Mouse (Mus musculus) kidney, adult 9 months (tissue): ENCODE results near the gene Syne4.

ENCODE experiments used
- DNase-seq: peaks from one replicate; pipeline ENCODE4 v3.0.0; 2022

Syne4 gene

DNA sequence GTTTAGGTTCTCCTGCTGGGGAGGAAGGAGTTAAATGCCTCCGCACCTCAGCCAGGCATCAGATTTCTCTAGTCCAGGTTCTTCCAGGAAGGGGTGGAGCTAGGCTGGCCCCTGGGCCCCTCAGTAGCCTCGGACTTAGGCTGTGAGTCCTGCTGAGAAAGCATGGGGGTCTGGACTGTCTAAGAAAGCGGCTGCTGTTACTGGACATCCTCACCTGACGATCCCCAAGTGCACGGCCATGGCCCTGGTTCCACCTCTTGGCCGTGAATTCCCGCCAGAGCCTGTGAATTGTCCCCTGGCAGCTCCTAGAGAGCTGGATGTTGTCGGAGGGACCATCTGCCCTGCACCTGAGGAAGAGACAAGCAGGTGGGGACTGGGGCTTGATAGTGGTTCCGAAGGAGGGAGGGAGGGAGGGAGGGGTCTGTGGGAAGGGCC, at the start of gene Syne4:
Syne4 (plus strand) TSS at position 87 of the 435 bp plus-strand sequence.
- peak; percentile 49 for DNase-seq

DNA sequence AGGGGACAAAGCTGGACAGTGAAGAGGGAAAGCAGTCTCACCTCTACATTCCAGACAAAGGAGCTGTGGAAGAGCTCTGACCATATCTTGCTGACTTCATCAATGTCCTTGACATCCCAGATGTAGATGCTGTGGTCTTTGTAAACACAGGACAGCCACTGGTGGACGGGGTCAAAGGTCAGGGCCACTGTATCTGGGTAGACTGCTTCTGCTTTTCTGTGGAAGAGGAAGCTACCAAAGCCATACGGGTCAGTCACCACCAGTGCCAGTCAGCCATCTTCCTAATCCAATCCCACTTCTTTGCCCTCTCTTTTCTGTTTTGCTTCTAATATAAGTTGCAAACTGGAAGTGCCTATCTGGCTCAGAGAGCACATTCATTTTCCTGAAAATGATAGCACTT, 49.6 kb upstream of the Syne4 start:
- no peak for DNase-seq

DNA sequence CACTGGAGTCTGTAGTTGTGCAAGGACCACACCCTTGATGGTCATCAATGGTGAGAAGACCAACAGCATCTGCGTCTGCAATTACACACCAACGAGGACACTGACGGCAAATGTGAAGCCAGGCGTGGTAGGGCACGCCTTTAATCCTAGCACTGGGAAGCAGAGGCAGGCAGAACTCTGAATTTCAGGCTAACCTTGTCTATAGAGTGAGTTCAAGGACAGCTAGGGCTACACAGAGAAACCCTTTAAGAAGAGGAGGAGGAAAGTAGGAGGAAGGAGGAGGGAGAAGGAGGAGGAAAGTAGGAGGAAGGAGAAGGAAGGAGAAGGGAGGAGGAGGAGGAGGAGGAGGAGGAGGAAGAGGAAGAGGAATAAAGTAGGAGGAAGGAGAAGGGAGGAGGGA, 49.1 kb upstream of the Syne4 start:
- no peak for DNase-seq

DNA sequence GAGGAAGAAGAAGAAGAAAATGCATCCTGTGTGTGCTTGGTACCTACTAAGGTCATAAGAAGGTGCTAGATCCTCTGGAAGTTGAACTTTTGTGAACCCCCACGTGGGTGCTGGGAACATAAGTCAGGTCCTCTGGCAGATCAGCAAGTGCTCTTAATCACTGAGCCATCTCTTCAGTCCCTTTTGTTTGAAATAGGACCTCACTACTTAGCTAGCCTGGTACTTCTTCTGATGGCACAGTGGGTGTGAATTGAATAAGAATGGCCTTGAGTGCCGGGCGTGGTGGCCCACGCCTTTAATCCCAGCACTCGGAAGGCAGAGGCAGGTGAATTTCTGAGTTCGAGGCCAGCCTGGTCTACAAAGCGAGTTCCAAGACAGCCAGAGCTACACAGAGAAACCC, 48.7 kb upstream of the Syne4 start:
- no peak for DNase-seq

DNA sequence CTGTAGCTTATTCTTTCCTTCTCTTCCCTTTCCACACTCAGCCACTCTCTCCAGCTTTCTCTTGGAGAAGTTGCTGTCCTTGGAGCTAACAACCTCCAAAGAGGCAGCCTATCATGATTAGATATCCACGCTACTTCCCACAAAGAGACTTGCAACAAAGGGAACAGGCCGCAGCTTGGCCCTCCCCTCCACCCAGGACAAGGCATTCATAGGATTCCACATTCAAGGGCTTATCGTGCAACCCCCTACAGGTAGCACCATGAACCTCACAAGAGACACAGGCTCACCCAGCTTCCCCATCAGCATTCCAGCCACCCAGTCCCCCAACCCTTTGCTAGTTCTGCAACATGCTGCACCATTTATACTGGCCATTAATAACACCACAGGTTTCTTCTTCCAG, 47.8 kb upstream of the Syne4 start:
- DNase-seq, result no peak

DNA sequence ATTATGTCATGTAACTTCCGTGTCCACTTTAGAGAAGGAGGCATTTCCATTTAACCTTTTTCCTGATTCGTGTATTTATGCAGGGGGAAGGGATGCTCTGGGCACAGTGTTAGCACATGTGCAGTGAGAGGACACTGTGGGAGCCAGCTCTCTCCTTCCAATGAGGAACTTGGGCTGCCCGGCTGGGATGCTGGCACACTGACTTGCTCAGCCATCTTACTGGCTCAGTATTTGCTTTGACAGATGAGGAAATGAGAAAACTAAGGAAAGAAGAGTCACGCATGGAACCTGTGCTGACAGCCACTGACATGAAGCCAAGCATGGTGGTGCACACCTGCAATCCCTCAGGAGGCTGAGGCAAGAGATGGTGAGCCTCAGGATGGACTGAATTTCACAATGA, 45.0 kb upstream of the Syne4 start:
- DNase-seq, result no peak

DNA sequence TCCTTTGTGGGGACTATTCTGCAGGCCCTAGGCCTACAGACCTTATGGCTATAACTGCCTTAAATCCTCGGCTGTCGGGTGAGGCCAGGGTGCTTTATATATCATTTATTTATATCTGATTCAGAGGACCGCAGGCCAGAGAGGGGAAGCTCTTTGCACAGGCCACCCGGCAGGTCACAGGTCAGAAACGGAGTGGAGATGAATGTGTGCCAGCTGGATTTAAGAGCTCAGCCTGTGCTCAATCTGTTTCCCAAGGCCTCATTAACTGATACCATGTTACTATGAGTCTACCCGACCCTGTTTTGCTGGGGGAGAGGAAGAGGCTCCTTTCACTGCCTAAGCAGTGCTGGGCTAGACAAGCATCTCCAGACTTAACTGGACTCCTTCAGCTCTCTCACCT, 40.2 kb upstream of the Syne4 start:
- no peak for DNase-seq

DNA sequence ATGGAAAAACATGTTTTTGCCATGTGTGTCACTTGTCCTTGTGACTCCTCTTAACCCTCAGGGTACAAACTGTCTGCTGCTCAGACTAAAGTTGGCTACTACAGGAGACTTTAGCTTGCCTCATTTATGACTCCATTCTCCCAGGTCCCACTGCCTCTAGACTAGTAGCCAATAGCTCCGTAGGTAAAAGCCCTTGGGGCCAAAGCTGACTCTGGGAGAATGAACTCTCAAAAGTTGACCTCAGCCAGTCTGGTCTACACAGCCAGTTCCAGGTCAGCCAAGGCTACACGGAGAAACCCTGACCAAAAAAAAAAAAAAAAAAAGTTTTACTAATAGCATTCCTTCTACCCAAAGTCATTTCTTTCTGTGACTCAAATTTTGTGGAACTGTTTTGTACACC, 35.7 kb upstream of the Syne4 start:
- no peak for DNase-seq

DNA sequence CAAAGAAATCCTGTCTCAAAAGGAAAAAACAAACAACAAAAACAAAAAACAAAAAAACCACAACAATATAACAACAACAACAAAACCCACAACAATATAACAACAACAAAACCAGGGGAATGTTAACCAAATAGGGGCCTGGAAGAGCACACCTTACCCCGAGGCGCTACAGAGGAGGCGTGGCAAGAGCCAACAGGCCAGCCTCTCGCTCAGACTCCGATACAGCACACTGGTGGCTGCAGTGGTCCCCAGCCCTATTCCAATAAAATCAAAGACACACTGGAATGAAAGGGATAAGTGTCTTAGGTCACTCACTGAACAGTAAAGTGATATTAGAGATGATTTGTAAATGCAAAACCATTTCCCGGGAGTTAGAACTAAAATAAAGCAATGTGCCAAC, 35.1 kb upstream of the Syne4 start:
- no peak for DNase-seq

DNA sequence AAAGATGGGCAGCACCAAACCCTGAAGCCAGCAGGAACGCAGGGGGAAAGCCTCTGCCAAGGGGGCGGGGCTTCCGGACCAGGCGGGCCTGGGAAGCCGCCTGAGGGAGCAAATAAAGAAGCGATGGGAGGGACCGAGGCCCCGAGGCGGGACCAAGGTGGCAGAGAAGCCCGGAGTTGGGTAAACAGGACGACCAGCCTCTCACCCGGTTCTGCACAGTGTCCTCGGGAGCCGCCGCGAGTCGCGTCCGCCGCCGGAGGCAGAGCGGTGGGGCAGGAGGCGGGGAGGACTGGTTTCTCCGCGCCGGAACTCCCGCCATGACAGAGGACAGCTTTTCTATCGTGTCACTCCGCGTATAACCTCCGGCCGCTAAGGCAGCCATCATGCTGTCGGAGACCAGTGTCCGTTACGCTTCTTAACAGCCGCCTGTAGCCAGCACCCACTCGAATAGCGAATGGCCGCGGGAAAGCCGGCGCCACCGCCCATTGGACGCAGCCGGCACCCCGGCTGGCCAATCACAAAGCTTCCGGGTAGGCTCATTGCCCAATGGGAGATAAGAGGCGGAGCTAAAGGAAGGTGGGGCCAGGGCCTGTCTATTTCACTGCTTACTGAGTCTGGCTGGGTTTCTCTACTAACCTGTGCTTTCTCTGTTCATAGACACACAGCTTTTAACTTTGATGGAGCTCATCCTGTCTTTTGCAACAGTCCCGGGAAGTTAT, 34.5 kb upstream of the Syne4 start, which contains the start of the genes Thap8 and Wdr62:
Thap8 (plus strand) TSS at position 144 of the 719 bp plus-strand sequence.
Wdr62 (minus strand) TSS at position 469 of the 719 bp plus-strand sequence.
- DNase-seq, result peak; percentile 94

DNA sequence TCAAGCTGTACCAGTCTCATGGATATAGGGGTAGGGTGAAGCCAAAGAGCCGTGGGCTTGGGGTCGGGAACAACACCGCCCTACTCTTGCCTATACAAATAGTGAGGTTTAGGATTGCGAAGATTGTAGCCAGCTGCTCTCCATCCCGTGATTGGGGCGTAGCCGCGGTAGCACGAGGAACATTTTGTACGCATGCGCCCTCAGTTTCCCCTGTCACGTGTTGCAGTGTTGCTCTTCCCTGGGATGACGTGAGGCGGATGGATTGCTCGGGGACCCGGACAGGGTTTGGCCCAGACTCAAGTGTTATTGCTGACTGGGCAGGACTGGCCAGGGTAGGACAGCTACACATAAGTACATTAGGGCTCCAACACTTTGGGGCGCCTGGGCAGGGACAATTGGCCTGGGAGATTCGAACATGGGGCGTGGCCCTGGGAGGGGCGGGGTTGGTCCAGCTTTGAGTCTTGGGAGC, 33.9 kb upstream of the Syne4 start:
- peak; percentile 90 for DNase-seq

DNA sequence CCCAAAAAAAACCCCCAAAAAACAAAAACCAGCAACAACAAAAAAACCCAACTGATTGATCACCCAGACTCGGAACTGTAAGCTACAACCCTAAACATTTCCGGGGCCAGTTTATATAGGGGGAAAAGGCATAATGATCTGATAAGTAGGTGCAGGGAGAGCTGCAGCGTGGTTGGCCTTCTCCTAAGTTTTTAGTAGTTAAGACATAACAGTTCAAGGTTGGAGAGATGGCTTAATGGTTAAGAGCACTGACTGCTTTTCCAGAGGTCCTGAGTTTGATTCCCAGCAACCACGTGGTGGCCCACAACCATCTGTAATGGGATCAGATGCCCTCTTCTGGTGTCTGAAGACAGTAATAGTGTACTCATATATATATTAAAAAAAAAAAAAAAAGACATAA, 33.1 kb upstream of the Syne4 start:
- no peak for DNase-seq

DNA sequence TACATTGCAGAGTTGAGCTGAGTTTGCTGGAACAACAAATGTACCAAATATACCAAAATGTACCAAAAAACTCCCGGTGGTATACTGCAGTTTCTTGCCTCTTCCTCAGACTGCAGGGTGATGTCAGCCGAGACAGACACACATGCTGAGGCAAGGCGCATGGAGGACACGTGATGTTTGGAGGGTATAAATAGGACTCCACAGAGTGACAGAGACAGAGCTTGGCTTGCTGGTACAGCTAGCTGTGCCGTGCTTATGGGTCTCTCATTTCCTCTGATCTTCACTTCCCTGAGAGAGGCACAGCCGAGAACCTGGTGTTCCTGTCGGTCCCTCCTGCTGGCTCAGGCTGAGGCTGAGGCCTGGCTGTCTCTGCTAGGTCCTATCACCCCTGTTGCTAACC, 31.9 kb upstream of the Syne4 start:
- DNase-seq, result no peak

DNA sequence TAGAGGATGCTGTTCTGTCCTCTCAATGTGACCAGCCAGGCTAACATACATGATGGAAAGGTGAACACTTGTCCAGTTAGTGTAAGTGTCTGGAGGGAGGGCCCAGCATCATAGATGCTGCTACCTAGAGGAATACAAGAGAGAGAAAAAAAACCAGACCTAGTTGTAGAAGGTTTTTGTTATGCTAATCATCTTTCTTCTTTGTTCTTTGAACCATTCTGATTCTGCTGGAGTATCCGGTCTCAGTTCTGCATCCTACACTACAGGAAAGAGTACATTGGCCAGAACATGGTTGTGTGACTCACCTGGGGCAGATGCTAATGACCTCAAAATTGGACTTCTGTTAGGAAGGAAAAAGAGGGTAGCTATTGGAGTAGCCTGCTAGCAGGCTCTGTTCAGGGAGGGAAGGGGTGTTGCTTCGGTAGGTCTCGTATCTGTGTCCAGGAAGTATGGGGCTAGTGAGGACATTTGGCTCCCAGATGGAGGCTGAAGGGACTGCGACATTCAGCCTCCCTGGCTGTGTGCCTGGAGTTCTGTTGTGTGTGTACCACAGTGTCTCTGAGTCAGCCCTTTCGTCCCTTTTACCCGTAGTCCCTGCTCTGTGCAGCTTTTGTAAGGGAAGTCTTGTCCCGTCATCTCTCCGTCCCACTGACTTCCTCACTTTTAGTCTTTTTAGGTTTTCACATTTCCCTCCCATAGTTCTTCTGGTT, 27.8 kb upstream of the Syne4 start:
- DNase-seq, result no peak

DNA sequence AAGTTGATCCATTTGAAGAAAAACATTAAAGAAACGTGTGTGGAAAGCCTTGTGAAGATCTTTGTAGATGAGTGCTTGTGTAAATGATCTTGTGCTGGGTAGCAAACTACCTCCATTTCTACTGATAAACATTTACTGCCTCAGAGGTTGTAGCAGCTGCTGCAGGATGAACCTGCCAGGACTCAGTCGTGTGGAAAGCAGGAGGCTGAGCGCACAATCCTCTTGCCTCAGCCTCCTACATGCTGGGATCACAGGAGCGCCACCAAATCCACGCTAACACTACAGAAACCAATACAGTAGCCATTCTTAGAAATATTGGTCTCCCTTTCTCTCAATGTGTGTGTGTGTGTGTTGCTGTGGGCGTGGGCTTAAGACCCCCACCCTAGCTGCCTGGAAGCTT, 26.6 kb upstream of the Syne4 start:
- DNase-seq, result no peak

DNA sequence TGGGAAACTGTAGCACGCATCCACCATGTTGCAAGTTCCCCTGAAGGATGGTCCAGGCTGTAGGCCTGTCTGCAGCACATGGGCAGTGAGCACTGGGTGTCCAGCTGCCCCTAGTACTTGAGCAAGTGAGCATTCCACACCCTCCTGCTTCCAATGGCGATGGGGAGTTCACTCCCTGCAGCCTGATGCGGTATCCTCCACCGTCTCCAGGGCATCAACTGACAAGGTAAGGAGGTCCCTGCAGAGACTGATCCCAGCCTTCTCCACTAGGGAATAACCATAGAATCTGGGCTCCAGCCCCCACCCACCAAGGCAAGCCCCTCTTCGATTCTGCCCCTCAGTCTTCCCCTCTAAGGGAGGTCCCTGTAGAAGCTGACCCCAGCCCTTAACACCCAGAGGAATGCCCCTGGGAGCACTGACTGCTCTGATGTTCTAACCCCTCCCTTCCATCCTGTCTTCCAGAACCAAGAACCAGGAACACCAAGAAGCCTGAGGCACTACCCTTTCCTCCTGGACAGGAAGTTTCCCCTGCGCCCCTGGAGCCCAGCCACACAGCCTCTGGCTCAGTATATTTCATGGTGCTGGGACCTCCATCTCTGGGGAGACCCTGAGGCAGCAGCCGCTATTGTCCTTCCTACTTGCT, 25.4 kb upstream of the Syne4 start:
- DNase-seq, result no peak

DNA sequence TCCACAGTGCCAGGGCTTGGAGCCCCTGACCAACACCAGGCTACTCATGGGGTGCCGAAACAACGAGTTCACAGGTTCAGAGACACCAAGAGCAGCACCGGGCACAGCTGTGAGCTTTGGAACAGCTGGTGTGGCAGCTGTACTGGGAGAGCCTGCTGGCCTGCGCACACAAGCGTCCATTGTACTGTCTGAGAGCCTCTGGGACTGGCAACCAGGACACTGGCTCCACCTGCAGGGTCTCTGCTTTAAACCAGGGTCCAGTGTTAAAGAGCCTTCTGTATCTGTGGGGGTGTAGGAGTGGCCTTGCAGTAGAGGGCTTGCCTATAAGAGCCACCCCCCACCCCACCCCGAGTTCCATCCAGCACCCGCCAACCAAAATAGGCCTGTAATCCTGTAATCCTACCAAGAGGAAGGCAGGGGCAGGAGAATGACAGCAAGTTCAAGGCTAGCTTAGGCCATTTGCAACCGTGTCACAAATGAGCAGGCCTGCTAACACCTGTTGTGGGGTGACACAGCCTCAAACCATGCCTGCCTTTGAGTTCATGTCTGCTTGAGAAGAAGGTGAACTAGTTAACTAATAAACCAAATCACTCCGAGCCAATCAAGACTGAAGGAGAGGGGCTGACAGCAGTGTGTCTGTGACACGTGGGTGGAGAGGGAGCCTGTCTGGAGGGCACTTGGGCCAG, 24.8 kb upstream of the Syne4 start:
- DNase-seq, result no peak

DNA sequence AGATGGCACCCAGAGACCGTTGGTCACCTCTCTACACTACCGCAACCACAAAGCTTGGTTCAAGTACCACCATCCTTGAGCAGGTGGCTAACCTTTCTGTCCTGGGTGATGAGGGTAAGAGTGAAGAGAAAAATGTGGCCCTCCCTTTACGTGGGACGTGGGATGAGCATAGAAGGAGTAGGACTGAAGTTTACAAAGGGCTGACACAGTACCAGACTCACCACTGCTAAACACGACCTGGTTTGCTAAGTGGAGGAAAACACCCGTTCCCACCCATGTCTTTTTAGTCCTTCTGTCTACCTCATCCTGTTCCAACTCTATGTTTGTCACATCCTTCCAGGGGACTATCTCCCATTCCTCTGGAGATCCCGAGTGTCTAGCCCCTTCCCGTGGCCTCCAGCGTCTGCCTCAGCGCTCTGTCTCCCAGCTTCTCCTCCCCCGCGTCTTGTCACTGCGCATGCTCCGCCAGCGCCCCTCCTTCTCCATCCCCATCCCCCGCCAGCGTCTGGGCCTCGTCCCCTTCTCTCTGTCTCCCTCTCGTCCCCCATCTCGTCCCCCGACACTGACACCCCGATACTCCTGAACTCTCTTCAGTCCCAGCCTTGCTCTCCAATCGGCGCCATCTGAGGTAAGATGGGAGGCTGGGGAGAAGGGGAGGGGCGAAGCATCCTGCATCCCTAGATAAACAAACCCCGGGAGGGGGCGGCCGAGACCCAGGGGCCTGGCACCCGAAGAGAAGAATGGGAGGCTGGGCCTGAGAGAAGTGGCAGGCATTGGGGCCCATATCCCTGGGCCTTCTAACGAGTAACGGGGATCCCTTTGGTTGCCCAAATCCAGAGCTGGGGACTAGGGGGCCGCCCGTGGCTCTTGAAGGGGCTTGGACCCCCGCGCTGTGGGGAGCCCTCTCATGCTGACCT, 23.1 kb upstream of the Syne4 start, which contains the start of gene Clip3:
Clip3 (plus strand) TSS at position 514 of the 917 bp plus-strand sequence.
- no peak for DNase-seq

DNA sequence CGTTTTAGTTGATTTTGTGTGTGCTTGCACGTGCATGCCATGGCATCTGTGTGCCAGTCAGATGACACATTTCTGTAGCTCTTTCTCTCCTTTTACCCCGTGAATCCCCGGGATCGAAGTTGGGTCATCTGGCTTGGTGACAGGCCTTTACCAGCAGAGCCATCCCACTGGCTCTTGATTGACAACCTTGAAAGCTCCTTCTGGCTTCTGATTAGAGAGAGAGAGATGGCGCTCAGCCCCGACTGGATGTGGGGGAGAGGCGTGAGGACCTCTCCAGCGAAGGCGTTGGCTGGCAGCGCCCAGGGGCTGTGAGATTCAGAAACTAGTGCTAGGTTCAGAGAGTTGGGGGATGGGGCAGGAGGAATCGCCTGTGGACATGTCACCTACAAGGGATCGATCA, 20.8 kb upstream of the Syne4 start:
- no peak for DNase-seq

DNA sequence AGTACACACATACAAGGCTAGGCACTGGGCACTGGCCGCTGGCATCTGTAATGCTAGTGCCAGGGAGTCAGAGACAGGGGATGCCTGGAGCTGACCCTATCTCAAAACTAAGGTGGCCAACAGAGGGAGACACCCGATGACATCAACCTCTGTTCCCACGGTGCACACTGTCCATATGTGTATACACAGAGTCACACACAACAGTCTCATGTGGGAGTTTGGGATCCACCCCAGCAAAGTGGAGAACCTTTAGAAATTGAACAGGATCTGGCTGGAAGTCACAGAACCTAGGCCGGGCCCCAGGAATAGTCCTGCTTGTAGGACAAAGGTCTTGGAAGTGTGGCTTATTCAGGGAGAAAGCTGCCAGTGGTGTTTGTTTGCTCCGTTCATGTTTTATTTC, 20.3 kb upstream of the Syne4 start:
- no peak for DNase-seq

DNA sequence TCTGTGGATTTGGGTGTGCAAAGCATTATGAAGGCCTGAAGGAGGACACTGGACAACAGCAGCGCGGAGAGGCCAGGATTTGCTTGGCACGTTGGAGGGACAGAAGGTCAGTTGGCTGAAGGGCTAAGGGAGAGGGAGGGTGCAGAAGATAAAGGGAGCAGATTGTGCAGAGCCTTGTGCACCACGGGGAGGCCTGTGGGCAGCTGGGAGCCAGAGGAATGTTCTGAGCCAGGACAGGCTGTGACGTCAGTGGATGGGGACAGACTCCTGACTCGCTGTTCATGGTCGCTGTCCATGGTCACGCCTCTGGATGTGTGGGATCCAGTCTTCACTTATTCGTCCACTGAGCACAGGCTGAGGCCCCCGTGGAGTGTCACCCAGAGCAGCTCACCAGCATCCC, 19.5 kb upstream of the Syne4 start:
- DNase-seq, result no peak

DNA sequence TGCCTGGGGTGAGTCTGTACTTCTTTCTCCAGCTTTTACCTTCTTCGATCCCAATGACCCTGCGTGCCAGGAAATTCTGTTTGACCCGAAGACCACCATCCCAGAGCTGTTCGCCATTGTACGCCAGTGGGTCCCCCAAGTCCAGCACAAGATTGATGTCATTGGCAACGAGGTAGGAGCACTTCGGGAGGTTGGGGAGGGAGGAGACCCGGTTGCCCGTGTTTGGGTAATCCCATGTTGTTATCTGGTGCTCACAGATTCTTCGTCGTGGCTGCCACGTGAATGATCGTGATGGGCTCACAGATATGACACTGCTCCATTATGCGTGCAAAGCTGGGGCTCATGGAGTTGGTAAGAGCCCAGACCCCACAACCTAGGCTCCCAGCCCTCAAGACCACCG, 17.8 kb upstream of the Syne4 start:
- DNase-seq, result no peak
